Mouse (Mus musculus) liver (tissue): ENCODE measurements around the gene Eif2s2.

ENCODE experiments used
- DNase-seq: peaks from one replicate; pipeline ENCODE4 v3.0.0-alpha.2; 2020; ENCODE audit warnings: mixed read lengths

Gene Eif2s2

GRCm38 (mm10) chr2:154891585-154891984, 1.1 kb downstream of the Eif2s2 start:
- DNase-seq, result no peak

GRCm38 (mm10) chr2:154876621-154877020, 16.1 kb downstream of the Eif2s2 start:
- no peak for DNase-seq

- DNase-seq, result no peak
These were observed 22.6 kb downstream of the Eif2s2 start for GRCm38 (mm10) chr2:154869954-154870641.

- DNase-seq, result no peak
These were observed 24.6 kb downstream of the Eif2s2 start for GRCm38 (mm10) chr2:154868106-154868505.

- no peak for DNase-seq
These were observed 27.0 kb downstream of the Eif2s2 start for GRCm38 (mm10) chr2:154865696-154866095.

- DNase-seq, result no peak
These were observed 29.1 kb downstream of the Eif2s2 start for GRCm38 (mm10) chr2:154863672-154864071.

- no peak for DNase-seq
These were observed 37.4 kb downstream of the Eif2s2 start for GRCm38 (mm10) chr2:154855383-154855782.

- no peak for DNase-seq
These were observed 44.6 kb downstream of the Eif2s2 start for GRCm38 (mm10) chr2:154848086-154848485.

GRCm38 (mm10) chr2:154836537-154836936, 56.2 kb downstream of the Eif2s2 start:
- no peak for DNase-seq

- DNase-seq, result no peak
These were observed 58.4 kb downstream of the Eif2s2 start for GRCm38 (mm10) chr2:154834149-154834865.

- DNase-seq, result peak; percentile 32
These were observed 60.3 kb downstream of the Eif2s2 start for GRCm38 (mm10) chr2:154832471-154832870.

GRCm38 (mm10) chr2:154827521-154827920, 65.2 kb downstream of the Eif2s2 start:
- DNase-seq, result no peak

- no peak for DNase-seq
These were observed 66.6 kb downstream of the Eif2s2 start for GRCm38 (mm10) chr2:154826054-154826538.
